Mouse (Mus musculus): Measurements from ENCODE around the gene Nr6a1. TPM values are rescaled to one million over a fixed set of nuclear protein-coding genes. Genes with fewer than 3 reads are reported as not detected.
A peak's percentile ranks its signal among the peaks of the same experiment; 100 is the strongest.

Nr6a1 gene
- polyA plus RNA-seq, 1 experiment from 2014 or later, result 4.5 TPM

DNA sequence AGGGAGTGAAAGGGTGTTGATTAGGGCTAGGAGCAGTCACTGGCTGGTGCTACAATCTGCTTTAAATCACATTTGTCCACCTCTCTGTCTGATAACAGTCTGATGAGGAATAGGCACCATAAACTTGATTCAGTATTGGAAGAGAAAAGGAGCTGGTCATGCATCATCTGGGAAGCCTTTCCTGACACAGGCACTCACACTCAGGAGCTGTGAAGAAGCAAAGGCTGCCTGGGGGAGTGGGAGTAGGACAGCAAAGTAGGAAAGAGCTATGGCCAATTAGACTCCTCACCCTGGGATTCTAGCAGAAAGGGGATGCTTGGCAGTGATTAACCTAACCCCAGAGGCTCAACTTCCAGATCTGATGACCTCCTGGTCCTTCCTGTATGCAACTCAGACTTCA is 191.7 kb downstream of the Nr6a1 start:
- Histone ChIP-seq H3K4me3 (no peak overlapping the region), H3K36me3 (peaks cover 11% of the 10 kb centered on the region; the same call in 1 of the 2 replicates), H3K27me3 (ENCODE audit: insufficient read depth, poor library complexity, severe bottlenecking) (no peaks in the 10 kb centered on the region), H3K27ac (no peak overlapping the region), H3K9me3 (no peaks in the 10 kb centered on the region), H3K4me1 (no peaks in the 10 kb centered on the region)
- DNase-seq (ENCODE audit: low spot score), result no peak

DNA sequence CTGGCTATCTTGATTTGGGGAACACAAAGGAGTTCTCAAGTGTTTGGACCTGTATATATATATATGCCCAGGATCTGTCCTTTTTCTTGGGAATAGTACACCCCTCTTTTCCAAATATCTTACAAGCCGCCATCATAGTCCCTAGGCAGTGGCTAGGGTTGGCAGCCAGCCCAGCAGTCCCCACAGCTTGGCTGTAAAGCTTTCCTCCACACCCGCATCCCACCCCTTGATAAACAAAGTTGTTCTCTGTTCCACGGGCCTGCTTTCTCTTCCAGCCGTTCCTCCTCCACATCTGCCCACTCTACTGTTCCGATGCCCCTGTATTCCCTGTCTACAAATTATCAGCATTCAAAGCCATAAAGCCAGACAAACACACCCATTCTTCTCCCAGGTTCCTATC is 192.8 kb downstream of the Nr6a1 start:
- Histone ChIP-seq H3K27ac (no peak overlapping the region), H3K4me1 (no peaks in the 10 kb centered on the region), H3K27me3 (ENCODE audit: insufficient read depth, poor library complexity, severe bottlenecking) (no peaks in the 10 kb centered on the region), H3K9me3 (no peaks in the 10 kb centered on the region), H3K4me3 (no peak overlapping the region), H3K36me3 (peaks cover 14% of the 10 kb centered on the region; the same call in 1 of the 2 replicates)
- WGBS, result 72% methylated on average over 5 of the region's 5 CpGs
- no peak for DNase-seq (ENCODE audit: low spot score)

DNA sequence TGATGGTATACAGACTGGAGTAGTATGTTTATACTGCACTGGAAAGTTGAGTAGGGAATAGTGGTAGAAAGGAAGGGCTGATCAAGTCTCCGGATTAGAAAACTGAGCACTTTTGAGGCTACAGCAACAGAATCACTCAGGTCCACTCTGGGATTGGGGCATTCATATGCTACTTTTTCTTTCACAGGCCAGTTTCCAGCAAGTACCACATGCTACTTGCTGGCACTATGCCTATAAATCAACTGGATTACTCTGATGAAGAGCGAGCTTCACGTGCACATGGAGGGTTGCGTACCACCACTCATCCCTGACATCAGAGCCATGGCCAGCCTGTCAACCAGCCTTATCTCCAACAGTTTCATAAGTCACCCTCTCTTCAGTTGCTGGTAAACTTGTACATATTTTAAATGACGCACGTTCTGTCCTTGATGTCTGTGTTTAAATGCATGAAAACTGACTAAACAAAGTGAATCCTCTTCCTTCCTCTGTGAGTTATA is 197.1 kb downstream of the Nr6a1 start:
- H3K4me1 ChIP-seq, result no peaks in the 10 kb centered on the region
- H3K4me3 ChIP-seq, result no peak overlapping the region
- 95% methylated on average over 6 of the region's 6 CpGs for WGBS
- H3K36me3 ChIP-seq, result 0 out of 2 replicates have a peak, but pooled peaks cover 11% of the 10 kb centered on the region
- H3K9me3 ChIP-seq, result no peaks in the 10 kb centered on the region
- no peak overlapping the region for H3K27ac ChIP-seq
- no peaks in the 10 kb centered on the region for H3K27me3 ChIP-seq (ENCODE audit: insufficient read depth, poor library complexity, severe bottlenecking)
- no peak for DNase-seq (ENCODE audit: low spot score)

DNA sequence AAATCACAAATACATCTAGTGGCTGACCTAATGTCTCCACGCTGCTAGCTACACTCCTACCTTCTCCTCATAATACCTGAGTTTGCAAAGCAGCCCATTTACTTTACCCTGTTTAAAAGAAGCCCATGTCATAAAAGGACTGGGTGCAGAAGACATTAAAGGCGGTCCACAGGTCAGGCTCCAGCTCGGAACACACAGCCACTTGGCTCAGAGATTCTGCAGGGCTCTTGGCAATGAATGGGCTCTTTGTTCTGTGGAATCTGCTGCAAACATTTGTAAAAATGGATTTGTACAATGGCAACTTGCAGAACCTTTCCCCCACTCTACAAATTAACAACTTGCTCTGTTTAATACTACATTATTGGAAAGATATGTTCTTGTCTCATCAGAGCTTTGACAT is 202.1 kb downstream of the Nr6a1 start:
- no peaks in the 10 kb centered on the region for H3K9me3 ChIP-seq
- 0 out of 2 replicates have a peak, but pooled peaks cover 10% of the 10 kb centered on the region for H3K36me3 ChIP-seq
- no peak overlapping the region for H3K4me3 ChIP-seq
- no peaks in the 10 kb centered on the region for H3K27me3 ChIP-seq (ENCODE audit: insufficient read depth, poor library complexity, severe bottlenecking)
- H3K27ac ChIP-seq, result no peak overlapping the region
- no peaks in the 10 kb centered on the region for H3K4me1 ChIP-seq
- peak; percentile 58 for DNase-seq (ENCODE audit: low spot score)
- 65% methylated on average over 3 of the region's 3 CpGs for WGBS

DNA sequence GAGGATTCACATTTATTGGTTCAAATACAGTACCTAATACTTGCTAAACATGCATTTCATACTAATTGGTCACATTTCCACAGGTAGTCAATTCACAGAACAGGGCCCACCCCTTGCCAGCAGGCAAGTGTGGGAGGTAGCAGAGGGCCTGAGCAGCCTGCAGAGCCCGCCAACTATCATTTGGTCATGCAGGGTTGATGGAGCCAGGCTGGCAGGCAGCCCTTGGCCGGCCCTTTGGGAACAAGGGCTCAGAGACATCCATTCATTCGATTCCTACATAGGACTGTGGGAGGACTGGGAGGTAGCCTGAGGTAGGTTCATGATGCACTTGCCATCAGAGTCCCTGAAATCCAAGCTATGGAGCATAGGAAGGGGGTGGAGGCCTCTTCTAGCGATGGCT is 204.1 kb downstream of the Nr6a1 start:
- H3K27ac ChIP-seq, result no peak overlapping the region
- H3K4me3 ChIP-seq, result no peak overlapping the region
- no peaks in the 10 kb centered on the region for H3K9me3 ChIP-seq
- H3K4me1 ChIP-seq, result peaks cover 20% of the 10 kb centered on the region
- 0 out of 2 replicates have a peak, but pooled peaks cover 4% of the 10 kb centered on the region for H3K36me3 ChIP-seq
- peak; percentile 50 for DNase-seq (ENCODE audit: low spot score)
- 84% methylated on average over 4 of the region's 4 CpGs for WGBS
- H3K27me3 ChIP-seq (ENCODE audit: insufficient read depth, poor library complexity, severe bottlenecking), result no peaks in the 10 kb centered on the region

DNA sequence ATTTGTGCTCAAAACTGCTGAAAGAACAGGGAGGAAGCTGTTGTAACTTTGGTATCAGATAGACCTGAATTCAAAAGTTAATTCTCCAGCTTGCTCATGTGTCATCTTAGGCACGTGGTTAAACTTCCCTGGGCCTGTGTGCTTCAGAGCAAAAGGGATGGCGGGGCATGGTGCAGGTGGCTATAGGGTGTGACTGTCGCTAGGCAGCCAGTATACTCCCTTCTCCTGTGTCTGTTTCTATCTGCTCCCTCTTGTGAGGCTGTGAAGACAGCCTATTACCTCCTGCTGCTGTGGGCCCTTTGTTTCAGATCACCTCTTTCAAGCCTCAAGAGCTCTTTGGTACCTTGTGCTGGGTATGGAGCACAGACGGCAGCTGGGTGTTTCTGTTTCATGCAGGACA is 205.4 kb downstream of the Nr6a1 start:
- Histone ChIP-seq H3K4me1 (peaks cover 24% of the 10 kb centered on the region), H3K27me3 (ENCODE audit: insufficient read depth, poor library complexity, severe bottlenecking) (no peaks in the 10 kb centered on the region), H3K4me3 (no peak overlapping the region), H3K27ac (no peak overlapping the region), H3K36me3 (0 out of 2 replicates have a peak, but pooled peaks cover 2% of the 10 kb centered on the region), H3K9me3 (no peaks in the 10 kb centered on the region)
- peak; percentile 73 for DNase-seq (ENCODE audit: low spot score)
- WGBS, result 57% methylated on average over 4 of the region's 4 CpGs

DNA sequence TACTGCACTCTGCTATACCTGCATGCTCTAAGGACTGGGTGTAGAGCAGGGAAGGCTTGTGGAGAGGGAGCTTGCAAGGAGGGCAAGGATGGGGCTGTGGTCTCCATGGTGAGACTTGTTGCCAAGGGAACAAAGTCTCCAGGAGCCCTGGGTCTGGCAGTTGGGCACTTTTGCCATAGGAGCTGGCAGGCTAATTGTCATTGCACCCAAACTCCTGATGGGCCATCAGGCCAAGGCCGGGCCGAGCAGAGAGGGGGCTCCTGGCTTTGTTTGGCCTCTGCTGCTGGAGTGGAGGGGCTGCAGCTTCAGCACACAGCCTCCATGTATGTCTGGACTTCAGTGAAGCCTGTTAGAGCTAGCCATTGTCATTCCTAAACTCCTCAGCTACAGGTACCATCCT is 206.8 kb downstream of the Nr6a1 start:
- DNase-seq (ENCODE audit: low spot score), result peak; percentile 59
- 0 out of 2 replicates have a peak, but pooled peaks cover 2% of the 10 kb centered on the region for H3K36me3 ChIP-seq
- H3K27ac ChIP-seq, result no peak overlapping the region
- H3K9me3 ChIP-seq, result no peaks in the 10 kb centered on the region
- H3K27me3 ChIP-seq (ENCODE audit: insufficient read depth, poor library complexity, severe bottlenecking), result 0 out of 2 replicates have a peak, but pooled peaks cover 6% of the 10 kb centered on the region
- WGBS, result 72% methylated on average over 2 of the region's 2 CpGs
- peaks cover 24% of the 10 kb centered on the region for H3K4me1 ChIP-seq
- H3K4me3 ChIP-seq, result no peak overlapping the region

DNA sequence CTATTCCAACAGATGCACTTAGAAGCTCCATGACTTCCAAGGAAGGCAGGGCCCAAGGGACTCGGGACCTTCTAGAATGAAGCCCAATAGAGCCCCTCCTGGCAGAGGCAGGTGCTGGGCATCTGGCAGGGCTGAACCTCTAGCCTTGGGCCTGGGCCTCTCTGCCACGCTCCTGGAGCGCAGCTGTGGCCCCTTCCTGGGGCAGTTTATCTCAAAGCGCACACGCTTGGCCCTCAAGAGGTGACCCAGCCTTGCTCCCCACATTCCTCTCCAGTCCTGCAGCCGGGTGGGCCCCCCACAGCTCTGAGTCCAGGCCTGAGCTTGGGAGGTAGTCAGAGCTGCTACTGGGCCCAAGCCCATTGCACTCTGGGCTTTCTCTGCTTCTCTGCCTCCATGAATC is 208.1 kb downstream of the Nr6a1 start:
- Histone ChIP-seq H3K9me3 (no peaks in the 10 kb centered on the region), H3K4me1 (peaks cover 24% of the 10 kb centered on the region), H3K36me3 (0 out of 2 replicates have a peak, but pooled peaks cover 2% of the 10 kb centered on the region), H3K27me3 (ENCODE audit: insufficient read depth, poor library complexity, severe bottlenecking) (peaks cover 18% of the 10 kb centered on the region), H3K27ac (no peak overlapping the region), H3K4me3 (no peak overlapping the region)
- WGBS, result 72% methylated on average over 6 of the region's 6 CpGs
- no peak for DNase-seq (ENCODE audit: low spot score)

DNA sequence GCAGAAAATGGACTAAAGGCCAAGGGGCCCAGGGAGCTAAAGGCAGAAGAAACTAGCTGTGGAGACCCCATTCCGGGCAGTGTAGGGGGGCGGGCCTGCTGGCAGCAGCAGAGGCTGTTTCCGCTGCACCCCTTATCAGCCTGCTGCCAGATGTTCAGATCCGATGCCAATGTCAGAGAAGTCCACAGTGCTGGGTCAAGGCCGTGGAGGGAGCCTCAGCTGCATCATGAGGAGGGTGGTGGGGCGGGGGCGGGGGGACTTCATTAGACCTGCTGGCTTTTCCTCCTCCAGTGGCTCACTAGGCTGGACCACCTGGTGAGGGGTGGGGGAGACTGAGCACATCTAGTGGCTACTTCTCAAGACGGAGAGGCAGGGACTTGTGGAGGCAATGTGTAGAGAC is 208.8 kb downstream of the Nr6a1 start:
- 0 out of 2 replicates have a peak, but pooled peaks cover 2% of the 10 kb centered on the region for H3K36me3 ChIP-seq
- H3K27ac ChIP-seq, result 0 out of 2 replicates have a peak overlapping the region, but pooled peaks have one; percentile 25
- H3K4me3 ChIP-seq, result no peak overlapping the region
- peaks cover 24% of the 10 kb centered on the region for H3K4me1 ChIP-seq
- H3K27me3 ChIP-seq (ENCODE audit: insufficient read depth, poor library complexity, severe bottlenecking), result peaks cover 25% of the 10 kb centered on the region
- WGBS, result 48% methylated on average over 8 of the region's 8 CpGs
- no peaks in the 10 kb centered on the region for H3K9me3 ChIP-seq
- DNase-seq (ENCODE audit: low spot score), result no peak

DNA sequence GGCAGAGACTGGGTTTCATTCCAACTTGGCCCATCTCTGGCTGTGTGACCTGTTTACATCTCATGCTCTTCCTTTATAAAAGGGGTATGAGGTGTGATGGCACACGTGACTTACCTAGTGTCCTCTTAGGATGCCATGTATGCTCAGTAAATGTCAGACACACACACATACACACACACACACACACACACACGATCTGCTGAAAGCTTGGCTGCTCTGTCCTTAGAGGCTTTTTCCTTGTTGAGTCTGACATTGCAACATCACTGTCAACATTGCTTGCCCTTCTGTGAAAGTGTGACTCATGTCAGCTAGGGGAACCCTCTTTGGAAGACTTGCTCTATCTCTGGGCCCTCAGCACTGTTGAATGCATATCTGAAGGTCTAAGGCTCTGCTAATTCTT is 210.1 kb downstream of the Nr6a1 start:
- no peak overlapping the region for H3K4me3 ChIP-seq
- H3K27ac ChIP-seq, result no peak overlapping the region
- peaks cover 24% of the 10 kb centered on the region for H3K4me1 ChIP-seq
- H3K27me3 ChIP-seq (ENCODE audit: insufficient read depth, poor library complexity, severe bottlenecking), result peaks cover 37% of the 10 kb centered on the region
- H3K36me3 ChIP-seq, result no peaks in the 10 kb centered on the region
- WGBS, result 75% methylated on average over 2 of the region's 2 CpGs
- no peaks in the 10 kb centered on the region for H3K9me3 ChIP-seq
- no peak for DNase-seq (ENCODE audit: low spot score)

DNA sequence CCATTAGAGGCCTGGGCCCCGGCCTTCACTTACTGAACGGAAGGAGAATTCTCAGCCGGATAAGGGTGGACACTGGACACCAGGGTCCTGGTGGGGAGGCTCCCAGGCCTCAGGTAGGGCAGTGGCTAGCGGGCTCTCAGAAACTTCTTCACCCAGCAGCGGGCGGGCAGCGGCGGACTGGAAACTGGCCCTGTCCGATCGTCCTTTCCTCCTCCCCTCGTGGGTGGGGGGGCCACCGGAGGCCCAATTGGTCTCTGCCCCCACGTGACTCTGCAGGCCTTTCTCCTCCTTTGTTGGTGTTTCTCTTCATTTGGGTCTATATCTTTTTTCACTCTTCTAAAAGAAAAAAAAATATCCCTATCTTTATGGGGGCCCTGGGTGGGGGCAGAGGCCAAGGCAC is 213.2 kb downstream of the Nr6a1 start, which contains the start of gene Nr5a1:
TSS of gene Nr5a1 (minus strand) at position 219 of the 400 bp plus-strand sequence.
- Histone ChIP-seq H3K4me3 (no peak within 1 kb of the TSS), H3K4me1 (peaks cover 34% of the 10 kb centered on the region), H3K9me3 (no peaks in the 10 kb centered on the region), H3K27ac (no peak within 1 kb of the TSS), H3K36me3 (no peaks in the 10 kb centered on the region), H3K27me3 (ENCODE audit: insufficient read depth, poor library complexity, severe bottlenecking) (peaks cover 68% of the 10 kb centered on the region)
- WGBS, result 90% methylated on average over 13 of the region's 13 CpGs
- DNase-seq (ENCODE audit: low spot score), result no peak

DNA sequence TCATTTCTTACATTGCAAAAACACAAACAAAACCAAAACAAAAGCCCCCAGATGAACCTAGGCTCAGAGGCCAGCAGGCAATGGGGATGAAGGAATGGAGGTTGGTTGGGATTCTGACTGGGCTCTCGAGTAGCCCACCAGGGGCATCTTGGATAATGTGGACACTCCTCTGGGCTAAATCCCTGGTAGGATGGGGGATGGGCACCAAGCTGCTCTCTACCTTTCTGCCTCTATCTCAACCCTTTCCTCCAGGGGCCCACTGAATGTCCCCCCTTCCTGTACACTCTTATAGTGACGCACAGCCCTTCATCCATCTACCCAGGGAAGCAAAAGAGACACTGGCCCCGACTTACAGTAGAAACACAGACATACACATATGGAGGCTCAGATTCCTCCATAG is 213.9 kb downstream of the Nr6a1 start:
- Histone ChIP-seq H3K36me3 (no peaks in the 10 kb centered on the region), H3K4me3 (no peak overlapping the region), H3K9me3 (no peaks in the 10 kb centered on the region), H3K4me1 (peaks cover 32% of the 10 kb centered on the region), H3K27ac (no peak overlapping the region), H3K27me3 (ENCODE audit: insufficient read depth, poor library complexity, severe bottlenecking) (peaks cover 76% of the 10 kb centered on the region)
- DNase-seq (ENCODE audit: low spot score), result no peak
- WGBS, result 79% methylated on average over 3 of the region's 3 CpGs

DNA sequence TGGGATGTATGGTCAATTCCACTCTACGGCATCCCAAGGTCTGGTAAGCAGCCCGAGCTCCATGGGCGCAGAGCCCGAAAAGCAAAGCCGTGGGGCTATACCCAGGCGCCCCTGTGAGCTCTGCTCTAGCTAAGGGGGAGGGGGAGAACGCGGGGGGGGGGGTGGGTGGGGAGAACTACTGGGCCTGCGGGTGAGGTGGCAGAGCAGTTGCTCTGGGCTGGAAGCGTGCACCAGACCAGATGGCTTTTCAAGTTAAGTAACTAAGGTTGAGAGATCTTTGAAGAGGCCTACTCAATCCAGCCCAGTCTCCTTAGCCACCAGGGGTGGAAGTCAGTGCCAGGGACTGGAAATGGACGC is 214.7 kb downstream of the Nr6a1 start:
- H3K27me3 ChIP-seq (ENCODE audit: insufficient read depth, poor library complexity, severe bottlenecking), result peaks cover 84% of the 10 kb centered on the region
- H3K27ac ChIP-seq, result no peak overlapping the region
- H3K36me3 ChIP-seq, result no peaks in the 10 kb centered on the region
- peaks cover 26% of the 10 kb centered on the region for H3K4me1 ChIP-seq
- no peak for DNase-seq (ENCODE audit: low spot score)
- H3K9me3 ChIP-seq, result no peaks in the 10 kb centered on the region
- H3K4me3 ChIP-seq, result no peak overlapping the region
- 24% methylated on average over 11 of the region's 11 CpGs for WGBS

All from heart, embryonic 10.5 days (tissue).